Mouse (Mus musculus): Measurements from ENCODE around the gene Ppp1r16b.

DNA sequence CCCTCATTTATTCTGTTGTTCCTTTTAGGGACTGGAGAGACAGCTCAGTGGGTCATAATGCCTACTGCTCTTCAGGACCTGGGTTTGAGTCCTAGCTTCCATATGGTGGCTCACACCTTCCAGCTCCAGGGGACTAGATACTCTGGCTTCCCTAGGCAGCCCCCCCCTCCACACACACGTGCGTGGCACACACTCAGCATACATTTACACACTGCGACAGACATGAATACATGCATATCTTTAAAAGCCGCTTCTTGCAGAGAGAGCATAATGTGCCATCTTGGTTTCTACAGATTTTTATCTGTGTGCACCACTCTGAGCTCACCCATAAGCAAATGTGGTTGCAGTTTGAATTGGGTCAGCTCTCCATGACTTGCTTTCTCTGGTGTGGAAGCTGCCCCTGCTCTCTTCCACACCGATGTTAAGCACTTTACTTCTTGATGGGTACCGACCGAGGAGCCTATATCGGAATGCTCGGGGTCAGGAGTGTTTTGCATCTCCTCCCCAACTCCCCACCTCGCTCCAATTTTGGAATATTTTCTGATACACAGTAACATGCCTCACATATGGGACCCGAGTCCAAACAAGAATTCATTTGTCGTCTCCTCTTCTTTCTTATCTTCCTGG lies 10.8 kb downstream of the Ppp1r16b start:
- TF ChIP-seq CTCF (conservative IDR thresholded peaks at IDR 0.05; ENCODE audit: insufficient read depth, insufficient read length, low read depth, low read length) (no peak), POLR2A (IDR thresholded peaks at IDR 0.05; ENCODE audit: low read depth, low read length) (no peak)

All from kidney, adult 2 months (tissue).